Mouse (Mus musculus) NIH3T3 (cell line): ENCODE results near the gene Batf2.
"Not testable (repeated sequence)": the region's sequence is repeated elsewhere in the genome, so short reads cannot be mapped to it uniquely, and the experiment has no call there.

ENCODE experiments used
- DNase-seq: peaks from one replicate; pipeline ENCODE4 v3.0.0-alpha.2; 2012; ENCODE audit warnings: low read depth

The Batf2 gene

GRCm38 (mm10) chr19:6140678-6141393 is at the start of gene Batf2:
Batf2 (plus strand) TSS chr19:6140983.
- DNase-seq, result peak; percentile 98

GRCm38 (mm10) chr19:6094119-6094518 is 46.7 kb upstream of the Batf2 start, which contains the start of gene AC131692.1:
AC131692.1 (plus strand) TSS chr19:6094419.
- no peak for DNase-seq

- no peak for DNase-seq
Observed at GRCm38 (mm10) chr19:6097847-6098246, 42.9 kb upstream of the Batf2 start.

- peak; percentile 71 for DNase-seq
Observed at GRCm38 (mm10) chr19:6101186-6101585, 39.6 kb upstream of the Batf2 start.

GRCm38 (mm10) chr19:6102169-6102853 is 38.5 kb upstream of the Batf2 start:
- peak; percentile 35 for DNase-seq

- no peak for DNase-seq
Observed at GRCm38 (mm10) chr19:6104476-6104875, 36.3 kb upstream of the Batf2 start.

GRCm38 (mm10) chr19:6105586-6105985 is 35.2 kb upstream of the Batf2 start, which contains the start of gene Naaladl1:
Naaladl1 (plus strand) TSS chr19:6105782.
- DNase-seq, result no peak

GRCm38 (mm10) chr19:6113116-6113515 is 27.7 kb upstream of the Batf2 start:
- no peak for DNase-seq

GRCm38 (mm10) chr19:6116113-6116850 is 24.5 kb upstream of the Batf2 start:
- no peak for DNase-seq

- DNase-seq, result no peak
Observed at GRCm38 (mm10) chr19:6117346-6117985, 23.3 kb upstream of the Batf2 start.

- peak; percentile 96 for DNase-seq
Observed at GRCm38 (mm10) chr19:6117986-6118676, 22.7 kb upstream of the Batf2 start, which contains the start of gene Sac3d1. Sac3d1 (minus strand) TSS chr19:6118650.

GRCm38 (mm10) chr19:6118677-6119185 is 22.1 kb upstream of the Batf2 start:
- DNase-seq, result no peak

- no peak for DNase-seq
Observed at GRCm38 (mm10) chr19:6121761-6122160, 19.0 kb upstream of the Batf2 start.

GRCm38 (mm10) chr19:6123330-6123729 is 17.5 kb upstream of the Batf2 start:
- no peak for DNase-seq

- DNase-seq, result peak; percentile 54
Observed at GRCm38 (mm10) chr19:6124898-6125297, 15.9 kb upstream of the Batf2 start.

- peak; percentile 82 for DNase-seq
Observed at GRCm38 (mm10) chr19:6126289-6126688, 14.5 kb upstream of the Batf2 start.

GRCm38 (mm10) chr19:6126789-6127580 is 13.8 kb upstream of the Batf2 start:
- DNase-seq, result no peak

GRCm38 (mm10) chr19:6127760-6128341 is 12.9 kb upstream of the Batf2 start, which contains the start of gene Snx15:
Snx15 (minus strand) TSS chr19:6128304.
- DNase-seq, result peak; percentile 94

GRCm38 (mm10) chr19:6130414-6131128 is 10.2 kb upstream of the Batf2 start:
- not testable (repeated sequence) for DNase-seq
